Mouse (Mus musculus) midbrain, embryonic 16.5 days (tissue): ENCODE results near the gene Rilpl1. TPM values are rescaled to one million over a fixed set of nuclear protein-coding genes. Genes with fewer than 3 reads are reported as not detected.
"Not testable (repeated sequence)": the region's sequence is repeated elsewhere in the genome, so short reads cannot be mapped to it uniquely, and the experiment has no call there.

Source experiments
- ATAC-seq: fragments of 200-750 bp; cut with Nextera tagmentation; 2 replicates; pipeline ENCODE4 v1.8.0; 2017; ENCODE audit warnings: moderate TSS enrichment
- H3K27ac ChIP-seq: fragments of 300-500 bp; sonication (generic); 2 replicates; pipeline ENCODE4 v1.5.1; 2014; ENCODE audit warnings: mild to moderate bottlenecking, low read length, mixed read lengths
- H3K27me3 ChIP-seq: fragments of 300-500 bp; sonication (generic); 2 replicates; pipeline ENCODE4 v1.6.1; 2014; ENCODE audit warnings: low read depth, low read length, mixed read lengths; ENCODE audit not compliant: control insufficient read depth, insufficient read depth
- H3K36me3 ChIP-seq: fragments of 300-500 bp; sonication (generic); 2 replicates; pipeline ENCODE4 v1.6.1; 2014; ENCODE audit warnings: mild to moderate bottlenecking, low read length, moderate library complexity, mixed read lengths; ENCODE audit not compliant: control insufficient read depth, insufficient read depth
- H3K4me1 ChIP-seq: fragments of 300-500 bp; sonication (generic); 2 replicates; pipeline ENCODE4 v1.6.1; 2014; ENCODE audit warnings: mild to moderate bottlenecking, low read length, mixed read lengths; ENCODE audit not compliant: control insufficient read depth, insufficient read depth
- H3K4me2 ChIP-seq: fragments of 300-500 bp; sonication (generic); 2 replicates; pipeline ENCODE4 v1.6.1; 2014; ENCODE audit warnings: mild to moderate bottlenecking, low read length, mixed read lengths
- H3K4me3 ChIP-seq: fragments of 300-500 bp; sonication (generic); 2 replicates; pipeline ENCODE4 v1.5.1; 2014; ENCODE audit warnings: low read depth, mild to moderate bottlenecking, low read length, moderate library complexity, mixed read lengths
- H3K9ac ChIP-seq: fragments of 300-500 bp; sonication (generic); 2 replicates; pipeline ENCODE4 v1.6.1; 2014; ENCODE audit warnings: low read depth, low read length, mixed read lengths
- H3K9me3 ChIP-seq: fragments of 300-500 bp; sonication (generic); replicated peaks from 2 replicates; pipeline ENCODE4 v1.6.1; 2014; ENCODE audit warnings: mild to moderate bottlenecking, low read length, mixed read lengths; ENCODE audit not compliant: control insufficient read depth, poor library complexity, severe bottlenecking
- WGBS: fragments of 180-500 bp; shearing (Covaris S2); extraction: QIAGEN DNeasy Blood & Tissue Kit; methylation state at CpG from one replicate; pipeline ENCODE4 v1.1.7; 2014; 5-methylcytosine and 5-hydroxymethylcytosine counted together
- polyA plus RNA-seq: library from polyadenylated mRNA; unstranded; fragments of >200 nt; fragmentation: Nextera tagmentation; extraction: Ambion mirVana; gene quantifications from 2 replicates; pipeline ENCODE4 v1.2.1, GENCODE M21; 2015

Gene Rilpl1
- polyA plus RNA-seq, 1 experiment from 2014 or later: 11.7 TPM

DNA sequence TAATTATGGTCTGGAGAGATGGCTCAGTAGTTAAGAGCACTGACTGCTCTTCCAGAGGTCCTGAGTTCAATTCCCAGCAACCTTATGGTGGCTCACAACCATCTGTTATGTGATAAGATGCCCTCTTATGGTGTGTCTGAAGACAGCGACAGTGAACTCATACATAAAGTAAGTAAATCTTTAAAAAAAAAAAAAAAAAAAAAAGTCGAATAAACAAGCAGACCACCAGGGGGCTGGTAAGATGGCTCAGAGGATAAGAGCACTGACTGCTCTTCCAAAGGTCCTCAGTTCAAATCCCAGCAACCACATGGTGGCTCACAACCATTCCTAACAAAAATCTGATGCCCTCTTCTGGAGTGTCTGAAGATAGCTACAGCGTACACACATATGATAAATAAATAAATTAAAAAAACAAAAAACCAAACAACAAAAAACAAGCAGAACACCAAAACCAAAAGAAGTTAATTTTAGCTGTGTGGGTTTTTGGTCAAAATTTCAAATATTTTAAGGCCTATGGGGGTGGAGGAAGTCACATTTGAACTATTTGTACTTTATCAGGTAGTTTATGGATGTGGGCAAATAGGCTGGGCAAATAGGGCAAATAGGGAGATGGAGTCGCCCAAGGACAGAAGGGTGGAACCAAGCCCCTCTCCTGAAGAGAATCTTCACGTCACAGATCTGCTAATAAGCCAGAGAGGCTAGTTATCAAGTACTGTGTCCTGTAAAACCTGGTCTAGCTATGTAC is 20.3 kb upstream of the Rilpl1 start:
- Histone ChIP-seq H3K36me3 (peaks cover 20% of the 10 kb centered on the region), H3K4me3 (peak overlapping the region; percentile 98; the same call in 1 of the 2 replicates), H3K4me1 (peaks cover 11% of the 10 kb centered on the region), H3K4me2 (peak overlapping the region; percentile 64)
- not testable (repeated sequence) for H3K27me3 ChIP-seq, H3K9ac ChIP-seq, ATAC-seq, H3K27ac ChIP-seq, H3K9me3 ChIP-seq
- WGBS: 31% methylated on average over 5 of the region's 5 CpGs

DNA sequence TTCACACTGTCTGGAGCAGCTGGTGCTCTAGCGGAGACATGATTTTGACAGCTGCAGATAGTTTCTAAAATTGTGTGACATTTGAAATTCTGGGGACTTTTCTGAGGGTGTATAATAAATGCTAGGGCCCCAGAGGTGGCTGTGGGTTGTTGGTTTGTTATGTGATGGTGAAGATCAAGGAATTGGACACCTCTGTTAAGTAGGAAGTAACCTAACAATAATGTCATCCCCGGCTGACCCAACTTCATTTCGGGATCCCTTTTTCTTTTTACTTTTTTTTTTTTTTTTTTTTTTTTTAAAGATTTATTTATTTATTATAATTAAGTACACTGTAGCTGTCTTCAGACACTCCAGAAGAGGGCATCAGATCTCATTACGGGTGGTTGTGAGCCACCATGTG is 19.5 kb upstream of the Rilpl1 start:
- Histone ChIP-seq H3K36me3 (peaks cover 24% of the 10 kb centered on the region), H3K4me1 (peaks cover 11% of the 10 kb centered on the region)
- not testable (repeated sequence) for ATAC-seq, H3K9ac ChIP-seq, H3K4me3 ChIP-seq, H3K27ac ChIP-seq, H3K4me2 ChIP-seq, H3K9me3 ChIP-seq, H3K27me3 ChIP-seq
- 89% methylated on average over 3 of the region's 4 CpGs for WGBS

DNA sequence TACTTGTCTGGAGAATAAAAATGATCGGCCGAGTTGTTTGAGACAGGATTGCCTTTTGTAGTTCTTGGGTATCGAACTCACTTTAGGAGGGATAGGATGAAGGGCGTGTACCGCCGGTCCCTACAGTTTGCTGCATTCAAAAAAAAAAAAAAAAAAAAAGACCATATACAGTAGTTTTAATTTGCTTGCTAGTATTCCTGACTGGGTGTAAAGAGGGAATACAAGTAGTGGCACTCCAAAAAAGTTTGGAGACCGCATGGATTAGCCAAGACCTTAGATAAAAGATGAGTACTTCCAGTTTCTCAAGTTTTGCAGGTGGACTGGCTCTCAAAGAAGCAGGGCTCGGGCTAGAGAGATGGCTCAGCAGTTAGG is 10.4 kb upstream of the Rilpl1 start:
- Histone ChIP-seq H3K4me1 (peaks cover 17% of the 10 kb centered on the region), H3K9ac (peak overlapping the region; percentile 75), H3K9me3 (no peaks in the 10 kb centered on the region), H3K27me3 (no peaks in the 10 kb centered on the region), H3K27ac (no peak overlapping the region), H3K4me2 (peak overlapping the region; percentile 92), H3K4me3 (peak overlapping the region; percentile 97), H3K36me3 (peaks cover 18% of the 10 kb centered on the region; the same call in 1 of the 2 replicates)
- WGBS: 17% methylated on average over 8 of the region's 8 CpGs
- ATAC-seq: no peak

DNA sequence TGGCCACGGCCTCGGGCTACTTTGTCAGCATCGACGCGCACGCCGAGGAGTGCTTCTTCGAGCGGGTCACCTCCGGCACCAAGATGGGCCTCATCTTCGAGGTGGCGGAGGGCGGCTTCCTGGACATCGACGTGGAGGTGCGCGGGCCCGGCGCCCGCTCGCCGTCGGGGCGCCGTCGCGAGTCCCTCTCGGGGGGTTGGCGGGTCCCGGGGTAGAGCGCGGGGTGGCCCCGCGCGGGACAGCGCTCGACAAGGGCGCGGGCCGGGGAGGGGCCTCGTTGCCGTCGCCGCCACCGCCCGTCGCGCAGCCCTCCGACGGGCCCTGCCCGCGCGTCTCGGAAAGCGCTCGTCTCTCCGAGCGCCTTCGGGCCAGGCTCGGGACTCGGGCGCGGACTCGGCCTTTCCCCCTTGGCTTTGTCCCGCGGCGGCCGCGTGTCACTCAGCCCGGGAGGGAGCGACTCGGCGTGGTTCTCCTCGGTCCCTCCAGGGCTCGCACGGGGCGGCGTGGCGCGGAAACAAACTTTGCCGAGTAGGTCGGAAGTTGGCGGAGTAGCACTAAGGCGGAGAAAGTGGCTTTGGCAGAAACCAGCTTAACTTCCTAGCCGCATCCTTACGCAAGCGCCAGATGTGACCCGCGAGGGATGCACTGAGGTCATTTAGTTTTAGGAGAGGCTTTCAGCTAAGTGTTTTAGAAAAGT is 9.9 kb upstream of the Rilpl1 start:
- Histone ChIP-seq H3K4me1 (peaks cover 18% of the 10 kb centered on the region), H3K9me3 (no peaks in the 10 kb centered on the region), H3K9ac (peak overlapping the region; percentile 75), H3K4me3 (peak overlapping the region; percentile 97), H3K36me3 (peaks cover 13% of the 10 kb centered on the region; the same call in 1 of the 2 replicates), H3K4me2 (peak overlapping the region; percentile 92), H3K27me3 (no peaks in the 10 kb centered on the region), H3K27ac (peak overlapping the region; percentile 72)
- ATAC-seq: peak; percentile 61
- under 1% methylated on average over 68 of the region's 89 CpGs for WGBS

DNA sequence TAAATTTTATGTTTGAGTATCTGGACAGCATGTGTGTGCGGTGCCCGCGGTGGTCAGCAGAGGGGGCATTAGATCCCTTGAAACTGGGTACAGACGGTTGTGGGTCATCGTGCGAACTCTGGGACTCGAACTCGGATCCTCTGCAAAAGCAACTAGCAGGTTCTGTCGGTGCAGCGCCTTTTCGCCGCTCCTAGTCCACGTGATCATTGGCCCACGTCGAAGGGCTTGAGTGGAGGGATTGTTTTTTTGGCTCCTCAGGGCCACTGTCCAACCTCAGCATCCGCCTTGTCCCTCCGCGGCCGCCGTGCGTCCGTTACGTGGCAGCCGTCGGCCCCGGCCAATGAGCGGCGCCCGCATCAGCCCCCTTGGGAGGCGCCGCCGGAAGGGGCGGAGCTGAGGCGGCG is 9.2 kb upstream of the Rilpl1 start, which contains the start of gene Tmed2:
Gene Tmed2 (plus strand): TSS at position 313 of the 404 bp plus-strand sequence.
- Histone ChIP-seq H3K36me3 (peaks cover 13% of the 10 kb centered on the region; the same call in 1 of the 2 replicates), H3K9ac (peak within 1 kb of the TSS; percentile 75), H3K27ac (peak within 1 kb of the TSS; percentile 82), H3K4me1 (peaks cover 18% of the 10 kb centered on the region), H3K27me3 (no peaks in the 10 kb centered on the region), H3K4me3 (peak within 1 kb of the TSS; percentile 97), H3K4me2 (peak within 1 kb of the TSS; percentile 92), H3K9me3 (no peaks in the 10 kb centered on the region)
- WGBS: under 1% methylated on average over 32 of the region's 35 CpGs
- ATAC-seq: peak; percentile 95

DNA sequence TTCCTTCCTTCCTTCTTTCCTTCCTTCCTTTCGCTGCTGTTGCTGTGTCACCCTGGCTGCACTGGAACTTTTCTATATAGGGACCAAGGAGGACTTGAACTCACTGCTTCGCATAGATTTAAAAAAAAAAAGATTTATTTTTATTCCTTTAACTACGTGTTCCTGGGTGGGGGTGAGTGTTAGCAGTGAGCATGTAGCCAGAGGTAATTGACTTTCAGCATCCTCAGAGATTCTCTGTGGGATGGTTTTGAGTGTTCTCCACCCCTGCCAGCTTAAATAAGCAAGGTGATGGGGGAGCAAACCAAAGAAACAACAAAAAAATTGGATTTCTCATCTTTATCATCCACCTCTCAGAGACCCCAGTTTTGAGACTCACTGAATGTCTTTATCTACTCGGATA is 8.7 kb upstream of the Rilpl1 start:
- no peak for ATAC-seq
- Histone ChIP-seq H3K36me3 (0 out of 2 replicates have a peak, but pooled peaks cover 8% of the 10 kb centered on the region), H3K4me3 (peak overlapping the region; percentile 97), H3K4me1 (peaks cover 18% of the 10 kb centered on the region), H3K9me3 (no peaks in the 10 kb centered on the region), H3K27me3 (no peaks in the 10 kb centered on the region), H3K4me2 (no peak overlapping the region), H3K27ac (no peak overlapping the region), H3K9ac (no peak overlapping the region)
- WGBS: 74% methylated on average over 4 of the region's 4 CpGs

DNA sequence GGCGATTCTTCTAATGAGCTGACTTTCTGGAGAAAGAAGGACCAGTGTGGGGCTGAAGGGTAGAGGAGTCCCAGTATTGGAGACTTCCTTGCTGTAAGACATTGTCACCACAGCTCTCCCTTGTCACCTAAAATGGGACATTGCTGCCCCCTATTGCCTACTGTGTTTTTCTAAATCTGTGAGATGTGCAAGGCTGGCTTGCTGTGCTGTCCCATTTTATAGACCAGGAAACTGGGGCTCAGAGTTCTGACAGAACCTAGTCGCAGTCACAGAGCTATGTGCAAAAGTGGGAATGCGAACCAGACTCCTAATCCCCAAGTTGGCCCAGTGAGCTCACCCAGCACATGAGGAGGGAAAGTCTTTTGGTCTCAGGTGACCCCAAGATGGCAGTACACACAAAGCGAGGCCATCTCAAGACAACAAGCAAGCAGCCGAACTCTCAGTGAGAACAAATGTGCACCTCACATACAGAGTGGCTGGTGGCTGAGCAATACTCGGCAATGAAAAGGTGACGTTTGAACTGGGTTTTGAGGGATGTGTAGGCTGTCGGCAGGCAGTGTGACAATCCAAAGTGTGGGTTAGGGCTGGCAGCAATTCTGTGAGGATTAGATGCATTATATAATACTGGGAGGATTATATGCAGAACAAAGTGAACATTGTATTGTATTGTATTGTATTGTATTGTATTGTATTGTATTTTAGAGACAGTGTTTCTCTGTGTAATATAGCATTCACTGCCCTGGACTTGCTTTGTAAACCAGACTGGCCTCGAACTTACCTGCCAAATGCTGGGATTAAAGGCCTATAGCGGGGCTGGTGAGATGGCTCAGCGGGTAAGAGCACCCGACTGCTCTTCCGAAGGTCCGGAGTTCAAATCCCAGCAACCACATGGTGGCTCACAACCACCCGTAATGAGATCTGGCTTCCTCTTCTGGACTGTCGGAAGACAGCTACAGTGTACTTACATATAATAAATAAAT is 7.9 kb upstream of the Rilpl1 start:
- no peak for ATAC-seq
- Histone ChIP-seq H3K9ac (no peak overlapping the region), H3K9me3 (no peaks in the 10 kb centered on the region), H3K27me3 (no peaks in the 10 kb centered on the region), H3K4me3 (no peak overlapping the region), H3K4me1 (peaks cover 18% of the 10 kb centered on the region), H3K27ac (no peak overlapping the region), H3K36me3 (0 out of 2 replicates have a peak, but pooled peaks cover 1% of the 10 kb centered on the region), H3K4me2 (no peak overlapping the region)
- whole genome bisulfite sequencing: 77% methylated on average over 15 of the region's 16 CpGs

DNA sequence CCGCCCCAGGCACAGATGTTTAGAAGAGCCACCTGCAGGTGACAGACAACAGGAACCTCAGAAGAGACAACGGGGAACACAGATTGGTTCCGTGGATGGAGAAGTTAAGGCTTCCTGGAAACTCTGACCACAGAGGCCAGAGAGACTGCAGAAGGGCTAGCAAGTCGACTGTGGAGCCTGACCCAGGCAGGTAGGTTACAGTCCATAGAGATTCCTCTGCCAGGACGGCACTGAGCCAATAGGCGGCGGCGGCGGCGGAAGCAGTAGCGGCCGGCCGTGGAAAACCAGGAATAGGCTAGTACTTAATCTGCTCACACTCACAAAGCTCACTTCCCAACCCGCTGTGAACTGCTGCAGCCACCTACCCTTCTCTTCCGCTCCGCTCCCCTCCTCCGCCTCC is 5.6 kb upstream of the Rilpl1 start:
- no peaks in the 10 kb centered on the region for H3K27me3 ChIP-seq
- ATAC-seq: no peak
- H3K27ac ChIP-seq: no peak overlapping the region
- H3K4me2 ChIP-seq: peak overlapping the region; percentile 23; the same call in 1 of the 2 replicates
- H3K9ac ChIP-seq: 0 out of 2 replicates have a peak overlapping the region, but pooled peaks have one; percentile 40
- no peaks in the 10 kb centered on the region for H3K36me3 ChIP-seq
- H3K4me1 ChIP-seq: peaks cover 9% of the 10 kb centered on the region
- no peak overlapping the region for H3K4me3 ChIP-seq
- no peaks in the 10 kb centered on the region for H3K9me3 ChIP-seq
- 3% methylated on average over 16 of the region's 17 CpGs for WGBS
